Mouse (Mus musculus): ENCODE measurements at regions not wholly inside any gene's neighbourhood (a gene's known extent, or its start where the extent isn't known, plus 50 kb on each side); places are given as distances from the start of the nearest gene placed in this dataset.

- no peak overlapping the region for H3K4me3 ChIP-seq (ENCODE audit: low read depth, low read length)
- no peaks in the 10 kb centered on the region for H3K4me1 ChIP-seq (ENCODE audit: control insufficient read depth, insufficient read depth, low read length)
- no peaks in the 10 kb centered on the region for H3K9me3 ChIP-seq (ENCODE audit: control insufficient read depth, low read depth, low read length)
- no peaks in the 10 kb centered on the region for H3K36me3 ChIP-seq (ENCODE audit: control insufficient read depth, insufficient read depth, low read length)
- H3K27me3 ChIP-seq (ENCODE audit: control insufficient read depth, insufficient read depth, low read length), result no peaks in the 10 kb centered on the region
- no peak overlapping the region for H3K9ac ChIP-seq (replicated peaks; ENCODE audit: low read depth, low read length)
- no peak overlapping the region for H3K27ac ChIP-seq (ENCODE audit: low read length)
- WGBS, result 87% methylated on average over 5 of the region's 5 CpGs
- no peak overlapping the region for H3K4me2 ChIP-seq (replicated peaks; ENCODE audit: low read depth, low read length)
- ATAC-seq (ENCODE audit: insufficient number of reproducible peaks, insufficient read depth, low FRiP score, low read depth), result no peak
Measured at GRCm38 (mm10) chr4:33604636-33605035, 294.5 kb downstream of the Rngtt start.

DNA sequence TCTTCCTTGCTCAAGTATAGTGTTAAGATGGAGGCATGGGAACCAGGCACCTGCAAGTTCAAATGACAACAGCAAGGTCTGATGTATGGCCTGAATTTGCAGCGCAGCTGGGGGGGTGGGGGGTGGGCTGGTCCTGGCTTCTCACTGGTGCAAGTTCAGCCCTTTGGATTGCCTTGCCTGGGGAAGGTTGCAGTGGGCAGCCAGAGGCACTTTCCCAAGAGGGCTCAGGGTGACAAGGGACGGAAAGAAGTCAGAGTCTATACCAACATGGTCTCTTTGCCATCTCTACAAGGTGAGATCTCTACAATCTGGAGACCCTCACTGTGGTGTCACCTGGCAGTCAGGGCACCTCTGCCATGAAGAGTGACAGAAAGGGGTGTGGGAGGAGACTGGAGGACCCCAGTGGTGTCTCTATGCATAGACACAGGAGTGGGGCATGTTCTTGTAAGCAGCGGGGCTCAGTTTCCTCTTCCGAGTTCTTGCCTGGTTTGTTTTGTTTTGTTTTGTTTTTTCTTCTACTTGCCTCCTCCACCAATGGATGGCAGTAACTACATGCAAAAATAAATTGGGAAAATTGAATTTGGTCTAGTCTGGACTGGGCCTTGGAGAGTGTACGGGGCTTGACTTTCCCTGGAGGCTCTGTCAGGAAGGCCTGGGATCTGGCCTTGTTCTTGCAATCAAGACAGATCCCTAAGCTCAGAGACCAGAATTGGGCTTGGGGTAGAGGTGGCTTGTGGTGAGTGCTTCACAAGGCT, 284.4 kb upstream of the Cnr1 start:
- no peak for ATAC-seq (ENCODE audit: insufficient number of reproducible peaks, insufficient read depth, low FRiP score, low read depth)
- no peaks in the 10 kb centered on the region for H3K4me1 ChIP-seq (ENCODE audit: control insufficient read depth, insufficient read depth, low read length)
- 88% methylated on average over 5 of the region's 5 CpGs for WGBS

DNA sequence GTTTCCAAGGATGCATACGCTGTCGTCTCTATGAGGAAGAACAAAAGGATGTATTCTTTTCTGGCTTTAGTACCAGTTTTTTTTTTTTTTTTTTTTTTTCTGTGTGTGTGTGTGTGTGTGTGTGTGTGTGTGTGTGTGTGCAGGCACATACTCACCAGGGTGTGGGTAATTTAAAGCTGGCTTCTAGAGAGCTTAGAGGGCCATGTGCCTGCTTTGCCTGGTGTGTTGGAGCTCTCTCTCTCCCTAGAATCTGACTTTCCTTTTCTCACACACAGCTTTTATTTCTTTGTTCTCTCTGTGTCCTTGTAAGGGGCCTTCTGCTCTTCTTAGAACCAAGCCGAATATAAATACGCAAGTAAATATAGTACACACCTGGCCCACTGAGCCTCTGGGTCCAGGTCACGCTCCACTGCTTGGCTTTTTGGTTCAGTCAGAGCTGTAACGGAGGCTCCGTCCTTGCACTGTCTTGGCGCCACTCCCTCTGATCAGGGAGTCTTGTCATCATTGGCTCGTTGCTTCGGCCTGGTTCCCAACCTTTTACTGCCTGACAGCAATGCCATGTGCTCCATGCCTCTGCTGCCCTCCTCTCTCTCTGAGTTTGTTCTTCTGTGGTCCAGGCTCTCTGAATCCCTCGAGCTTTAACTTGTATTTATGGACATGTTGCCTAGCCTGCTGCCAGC, 283.7 kb upstream of the Cnr1 start:
- Histone ChIP-seq H3K27me3 (ENCODE audit: control insufficient read depth, insufficient read depth, low read length) (no peaks in the 10 kb centered on the region), H3K9ac (replicated peaks; ENCODE audit: low read depth, low read length) (no peak overlapping the region), H3K4me2 (replicated peaks; ENCODE audit: low read depth, low read length) (no peak overlapping the region), H3K9me3 (ENCODE audit: control insufficient read depth, low read depth, low read length) (no peaks in the 10 kb centered on the region), H3K4me3 (ENCODE audit: low read depth, low read length) (no peak overlapping the region), H3K4me1 (ENCODE audit: control insufficient read depth, insufficient read depth, low read length) (no peaks in the 10 kb centered on the region), H3K36me3 (ENCODE audit: control insufficient read depth, insufficient read depth, low read length) (no peaks in the 10 kb centered on the region), H3K27ac (ENCODE audit: low read length) (no peak overlapping the region)
- ATAC-seq (ENCODE audit: insufficient number of reproducible peaks, insufficient read depth, low FRiP score, low read depth), result no peak
- 79% methylated on average over 11 of the region's 11 CpGs for WGBS

More for the DNA sequence above, 284.4 kb upstream of the Cnr1 start:
- H3K36me3 ChIP-seq (ENCODE audit: control insufficient read depth, insufficient read depth, low read length), result no peaks in the 10 kb centered on the region
- no peaks in the 10 kb centered on the region for H3K27me3 ChIP-seq (ENCODE audit: control insufficient read depth, insufficient read depth, low read length)
- H3K27ac ChIP-seq (ENCODE audit: low read length), result no peak overlapping the region
- no peak overlapping the region for H3K9ac ChIP-seq (replicated peaks; ENCODE audit: low read depth, low read length)
- H3K9me3 ChIP-seq (ENCODE audit: control insufficient read depth, low read depth, low read length), result no peaks in the 10 kb centered on the region
- H3K4me2 ChIP-seq (replicated peaks; ENCODE audit: low read depth, low read length), result no peak overlapping the region
- no peak overlapping the region for H3K4me3 ChIP-seq (ENCODE audit: low read depth, low read length)

- no peak overlapping the region for H3K9ac ChIP-seq (replicated peaks; ENCODE audit: low read depth, low read length)
- ATAC-seq (ENCODE audit: insufficient number of reproducible peaks, insufficient read depth, low FRiP score, low read depth), result no peak
- no peak overlapping the region for H3K4me3 ChIP-seq (ENCODE audit: low read depth, low read length)
- H3K9me3 ChIP-seq (ENCODE audit: control insufficient read depth, low read depth, low read length), result no peaks in the 10 kb centered on the region
- H3K4me1 ChIP-seq (ENCODE audit: control insufficient read depth, insufficient read depth, low read length), result no peaks in the 10 kb centered on the region
- no peak overlapping the region for H3K27ac ChIP-seq (ENCODE audit: low read length)
- 74% methylated on average over 6 of the region's 6 CpGs for WGBS
- no peaks in the 10 kb centered on the region for H3K27me3 ChIP-seq (ENCODE audit: control insufficient read depth, insufficient read depth, low read length)
- no peak overlapping the region for H3K4me2 ChIP-seq (replicated peaks; ENCODE audit: low read depth, low read length)
- H3K36me3 ChIP-seq (ENCODE audit: control insufficient read depth, insufficient read depth, low read length), result no peaks in the 10 kb centered on the region
Measured at GRCm38 (mm10) chr4:33641883-33642282, 282.5 kb upstream of the Cnr1 start.

GRCm38 (mm10) chr4:33642526-33642925, 281.9 kb upstream of the Cnr1 start:
- ATAC-seq (ENCODE audit: insufficient number of reproducible peaks, insufficient read depth, low FRiP score, low read depth), result no peak
- no peak overlapping the region for H3K4me2 ChIP-seq (replicated peaks; ENCODE audit: low read depth, low read length)
- H3K27ac ChIP-seq (ENCODE audit: low read length), result no peak overlapping the region
- no peak overlapping the region for H3K4me3 ChIP-seq (ENCODE audit: low read depth, low read length)
- no peaks in the 10 kb centered on the region for H3K9me3 ChIP-seq (ENCODE audit: control insufficient read depth, low read depth, low read length)
- no peaks in the 10 kb centered on the region for H3K4me1 ChIP-seq (ENCODE audit: control insufficient read depth, insufficient read depth, low read length)
- no peaks in the 10 kb centered on the region for H3K36me3 ChIP-seq (ENCODE audit: control insufficient read depth, insufficient read depth, low read length)
- WGBS, result 88% methylated on average over 13 of the region's 13 CpGs
- H3K27me3 ChIP-seq (ENCODE audit: control insufficient read depth, insufficient read depth, low read length), result no peaks in the 10 kb centered on the region
- no peak overlapping the region for H3K9ac ChIP-seq (replicated peaks; ENCODE audit: low read depth, low read length)

DNA sequence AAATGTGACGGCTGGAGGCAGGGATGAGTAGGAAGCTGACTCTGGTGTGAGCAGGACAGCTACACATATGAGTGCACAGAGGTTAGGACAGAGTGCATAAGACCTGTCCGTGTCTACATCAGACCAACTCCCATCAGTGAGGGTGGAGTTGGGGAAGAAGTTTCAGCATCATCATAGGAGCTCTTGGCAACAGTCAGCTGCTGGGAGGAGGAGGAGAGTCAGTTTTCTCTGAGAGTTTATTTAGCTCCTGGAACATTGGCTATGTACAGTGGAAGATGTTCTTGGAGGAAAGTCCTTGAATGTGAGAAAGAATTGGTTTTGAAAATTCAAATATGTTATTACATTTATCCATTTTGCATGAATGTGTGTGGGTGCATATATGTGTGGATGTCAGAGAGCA, 279.2 kb upstream of the Cnr1 start:
- Histone ChIP-seq H3K4me2 (replicated peaks; ENCODE audit: low read depth, low read length) (no peak overlapping the region), H3K36me3 (ENCODE audit: control insufficient read depth, insufficient read depth, low read length) (no peaks in the 10 kb centered on the region), H3K9me3 (ENCODE audit: control insufficient read depth, low read depth, low read length) (no peaks in the 10 kb centered on the region), H3K27ac (ENCODE audit: low read length) (no peak overlapping the region), H3K4me3 (ENCODE audit: low read depth, low read length) (no peak overlapping the region), H3K9ac (replicated peaks; ENCODE audit: low read depth, low read length) (no peak overlapping the region), H3K4me1 (ENCODE audit: control insufficient read depth, insufficient read depth, low read length) (no peaks in the 10 kb centered on the region), H3K27me3 (ENCODE audit: control insufficient read depth, insufficient read depth, low read length) (no peaks in the 10 kb centered on the region)
- WGBS, result 78% methylated on average over 2 of the region's 2 CpGs
- ATAC-seq (ENCODE audit: insufficient number of reproducible peaks, insufficient read depth, low FRiP score, low read depth), result no peak

DNA sequence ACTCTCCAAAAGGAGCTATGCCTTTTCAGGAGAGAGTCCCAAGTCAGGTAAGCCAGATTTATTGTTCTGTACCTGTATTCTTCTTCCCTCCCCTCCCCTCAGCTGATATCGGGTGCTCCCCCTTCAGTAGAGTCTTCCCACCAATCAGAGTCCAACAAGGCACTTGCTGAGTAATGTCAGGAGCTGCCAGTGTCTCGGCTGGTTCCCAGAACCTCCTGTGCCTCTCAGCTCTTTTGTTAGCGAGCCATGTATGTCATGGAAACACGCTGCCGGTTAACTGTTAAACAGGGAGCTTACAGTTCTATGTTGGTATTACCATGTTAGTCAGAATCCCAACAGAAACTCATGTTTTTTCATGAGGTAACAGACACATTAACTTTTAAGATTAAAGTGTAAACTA, 273.1 kb upstream of the Cnr1 start:
- Histone ChIP-seq H3K27me3 (ENCODE audit: control insufficient read depth, insufficient read depth, low read length) (no peaks in the 10 kb centered on the region), H3K9ac (replicated peaks; ENCODE audit: low read depth, low read length) (no peak overlapping the region), H3K36me3 (ENCODE audit: control insufficient read depth, insufficient read depth, low read length) (no peaks in the 10 kb centered on the region), H3K4me3 (ENCODE audit: low read depth, low read length) (no peak overlapping the region), H3K4me1 (ENCODE audit: control insufficient read depth, insufficient read depth, low read length) (no peaks in the 10 kb centered on the region), H3K9me3 (ENCODE audit: control insufficient read depth, low read depth, low read length) (no peaks in the 10 kb centered on the region), H3K4me2 (replicated peaks; ENCODE audit: low read depth, low read length) (no peak overlapping the region), H3K27ac (ENCODE audit: low read length) (no peak overlapping the region)
- no peak for ATAC-seq (ENCODE audit: insufficient number of reproducible peaks, insufficient read depth, low FRiP score, low read depth)
- WGBS, result 75% methylated on average over 5 of the region's 5 CpGs

DNA sequence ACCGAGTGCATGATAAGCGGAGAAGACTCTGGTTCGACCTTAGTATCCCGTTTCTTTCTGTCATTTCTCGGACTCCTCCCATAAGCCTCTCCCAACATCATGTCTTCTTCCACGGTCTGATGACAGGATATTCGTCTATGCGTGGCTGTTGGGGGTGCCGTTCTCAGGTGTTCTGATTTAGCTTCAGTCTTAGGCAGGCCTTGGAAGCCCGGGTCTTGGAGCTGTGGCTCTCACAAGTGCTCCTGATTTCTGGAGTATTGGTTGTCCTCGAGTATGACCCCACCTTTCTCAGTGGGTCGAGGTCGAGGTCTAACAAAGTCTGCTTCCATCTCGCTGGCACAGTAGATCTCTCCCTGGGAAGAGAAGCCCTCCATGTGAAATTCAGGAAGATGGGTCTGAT, 264.6 kb upstream of the Cnr1 start:
- H3K27ac ChIP-seq (ENCODE audit: low read length), result no peak overlapping the region
- H3K4me1 ChIP-seq (ENCODE audit: control insufficient read depth, insufficient read depth, low read length), result 0 out of 2 replicates have a peak, but pooled peaks cover 9% of the 10 kb centered on the region
- H3K9ac ChIP-seq (replicated peaks; ENCODE audit: low read depth, low read length), result no peak overlapping the region
- ATAC-seq (ENCODE audit: insufficient number of reproducible peaks, insufficient read depth, low FRiP score, low read depth), result no peak
- no peaks in the 10 kb centered on the region for H3K27me3 ChIP-seq (ENCODE audit: control insufficient read depth, insufficient read depth, low read length)
- no peaks in the 10 kb centered on the region for H3K36me3 ChIP-seq (ENCODE audit: control insufficient read depth, insufficient read depth, low read length)
- 89% methylated on average over 14 of the region's 14 CpGs for WGBS
- H3K9me3 ChIP-seq (ENCODE audit: control insufficient read depth, low read depth, low read length), result no peaks in the 10 kb centered on the region
- H3K4me2 ChIP-seq (replicated peaks; ENCODE audit: low read depth, low read length), result no peak overlapping the region
- no peak overlapping the region for H3K4me3 ChIP-seq (ENCODE audit: low read depth, low read length)

Data from stomach, embryonic 14.5 days (tissue).